Mouse (Mus musculus) lung, adult 2 months (tissue): ENCODE data around the gene Cdc25b. TPM values are rescaled to one million over a fixed set of nuclear protein-coding genes. Genes with fewer than 3 reads are reported as not detected.
A peak's percentile ranks its signal among the peaks of the same experiment; 100 is the strongest.

ENCODE experiments used
- DNase-seq: peaks from one replicate; pipeline ENCODE4 v3.0.0; 2022
- H3K4me1 ChIP-seq: fragments of 200-500 bp; 2 replicates; pipeline ENCODE4 v1.6.1; 2011; ENCODE audit warnings: low read length; ENCODE audit not compliant: control insufficient read depth, insufficient read depth
- H3K4me3 ChIP-seq: fragments of 200-500 bp; replicated peaks from 2 replicates; pipeline ENCODE3; 2011; ENCODE audit warnings: low read depth, mild to moderate bottlenecking, control low read depth, low read length; ENCODE audit errors: extremely low read depth
- CTCF ChIP-seq: fragments of 200-500 bp; IDR thresholded peaks from 2 replicates; pipeline ENCODE4 v1.5.1; 2011; ENCODE audit warnings: mild to moderate bottlenecking, low read length, control low read depth; ENCODE audit not compliant: insufficient read depth
- POLR2A ChIP-seq: fragments of 200-500 bp; IDR thresholded peaks from 2 replicates; pipeline ENCODE4 v1.6.1; 2011; ENCODE audit warnings: low read depth, mild to moderate bottlenecking, control low read depth, low read length, borderline replicate concordance; ENCODE audit errors: extremely low read depth
- WGBS: fragments of 180-500 bp; shearing (Covaris S2); methylation state at CpG from one replicate; pipeline ENCODE4 v1.1.7; 2018; 5-methylcytosine and 5-hydroxymethylcytosine counted together
- polyA plus RNA-seq: library from polyadenylated mRNA; depleted of rRNA; stranded (reverse); fragments of >200 nt; gene quantifications from 2 replicates; pipeline ENCODE4 v1.2.3, GENCODE M21; 2012

Gene Cdc25b
- polyA plus RNA-seq, 1 experiment, result 39.1 TPM

- H3K4me1 ChIP-seq, result peaks cover 2% of the 10 kb centered on the region; the same call in 1 of the 2 replicates
- TF ChIP-seq POLR2A (peak; percentile 98), CTCF (no peak)
- under 1% methylated on average over 54 of the region's 54 CpGs for WGBS
Observed at GRCm38 (mm10) chr2:131159938-131160581, 26.7 kb upstream of the Cdc25b start, which contains the start of gene 1700037H04Rik. 1700037H04Rik (minus strand) TSS chr2:131160081.

GRCm38 (mm10) chr2:131160671-131161111 is 26.1 kb upstream of the Cdc25b start:
- DNase-seq, result peak; percentile 42
- peaks cover 2% of the 10 kb centered on the region; the same call in 1 of the 2 replicates for H3K4me1 ChIP-seq
- peak overlapping the region; percentile 68 for H3K4me3 ChIP-seq
- WGBS, result 1% methylated on average over 17 of the region's 17 CpGs
- TF ChIP-seq POLR2A, result no peak
- TF ChIP-seq CTCF, result no peak

More at GRCm38 (mm10) chr2:131159938-131160581, 26.7 kb upstream of the Cdc25b start, which contains the start of gene 1700037H04Rik:
- peak; percentile 92 for DNase-seq
- H3K4me3 ChIP-seq, result peak within 1 kb of the TSS; percentile 70

- Histone ChIP-seq H3K4me3 (no peak overlapping the region), H3K4me1 (no peaks in the 10 kb centered on the region; the same call in 1 of the 2 replicates)
- WGBS, result 83% methylated on average over 7 of the region's 7 CpGs
- TF ChIP-seq POLR2A (no peak), CTCF (no peak)
- DNase-seq, result no peak
Observed at GRCm38 (mm10) chr2:131163924-131164323, 22.8 kb upstream of the Cdc25b start.

- TF ChIP-seq POLR2A (no peak), CTCF (no peak)
- no peak overlapping the region for H3K4me3 ChIP-seq
- DNase-seq, result no peak
- WGBS, result 91% methylated on average over 2 of the region's 2 CpGs
- H3K4me1 ChIP-seq, result no peaks in the 10 kb centered on the region
Observed at GRCm38 (mm10) chr2:131166172-131166571, 20.6 kb upstream of the Cdc25b start.

GRCm38 (mm10) chr2:131167984-131168383 is 18.8 kb upstream of the Cdc25b start:
- DNase-seq, result no peak
- H3K4me1 ChIP-seq, result no peaks in the 10 kb centered on the region
- no peak overlapping the region for H3K4me3 ChIP-seq
- WGBS, result 56% methylated on average over 6 of the region's 6 CpGs
- no peak for TF ChIP-seq POLR2A

GRCm38 (mm10) chr2:131168914-131169313 is 17.8 kb upstream of the Cdc25b start:
- DNase-seq, result no peak
- 62% methylated on average over 1 of the region's 1 CpGs for WGBS
- no peak overlapping the region for H3K4me3 ChIP-seq
- no peaks in the 10 kb centered on the region for H3K4me1 ChIP-seq
- TF ChIP-seq POLR2A (no peak), CTCF (no peak)

- no peak for TF ChIP-seq POLR2A
- no peak for TF ChIP-seq CTCF
- Histone ChIP-seq H3K4me3 (no peak overlapping the region), H3K4me1 (peaks cover 3% of the 10 kb centered on the region; the same call in 1 of the 2 replicates)
- 55% methylated on average over 9 of the region's 9 CpGs for WGBS
- DNase-seq, result no peak
Observed at GRCm38 (mm10) chr2:131170936-131171335, 15.8 kb upstream of the Cdc25b start.

- DNase-seq, result peak; percentile 75
- no peak overlapping the region for H3K4me3 ChIP-seq
- WGBS, result 41% methylated on average over 43 of the region's 43 CpGs
- peaks cover 3% of the 10 kb centered on the region; the same call in 1 of the 2 replicates for H3K4me1 ChIP-seq
- TF ChIP-seq POLR2A (no peak), CTCF (no peak)
Observed at GRCm38 (mm10) chr2:131171401-131172104, 15.2 kb upstream of the Cdc25b start.

- WGBS, result 77% methylated on average over 9 of the region's 9 CpGs
- Histone ChIP-seq H3K4me3 (no peak overlapping the region), H3K4me1 (peaks cover 8% of the 10 kb centered on the region)
- no peak for TF ChIP-seq CTCF
- no peak for TF ChIP-seq POLR2A
- DNase-seq, result no peak
Observed at GRCm38 (mm10) chr2:131172322-131172721, 14.4 kb upstream of the Cdc25b start.

- 5% methylated on average over 11 of the region's 11 CpGs for WGBS
- Histone ChIP-seq H3K4me1 (peaks cover 22% of the 10 kb centered on the region), H3K4me3 (peak overlapping the region; percentile 43)
- TF ChIP-seq POLR2A (no peak), CTCF (no peak)
- DNase-seq, result peak; percentile 48
Observed at GRCm38 (mm10) chr2:131174700-131175099, 12.0 kb upstream of the Cdc25b start.
